Mouse (Mus musculus) forebrain, embryonic 10.5 days (tissue): ENCODE results near the gene Pelp1. TPM values are rescaled to one million over a fixed set of nuclear protein-coding genes. Genes with fewer than 3 reads are reported as not detected.

ENCODE experiments used
- DNase-seq: peaks from one replicate; pipeline ENCODE4 v3.0.0-alpha.2; 2017; ENCODE audit warnings: low spot score; ENCODE audit errors: extremely low spot score
- H3K27ac ChIP-seq: fragments of 300-500 bp; sonication (generic); 2 replicates; pipeline ENCODE4 v1.5.1; 2016; ENCODE audit warnings: mild to moderate bottlenecking
- H3K27me3 ChIP-seq: fragments of 300-500 bp; sonication (generic); 2 replicates; pipeline ENCODE4 v1.6.1; 2016; ENCODE audit warnings: mild to moderate bottlenecking; ENCODE audit not compliant: poor library complexity, severe bottlenecking
- H3K36me3 ChIP-seq: fragments of 300-500 bp; sonication (generic); replicated peaks from 2 replicates; pipeline ENCODE4 v1.6.1; 2016; ENCODE audit warnings: mild to moderate bottlenecking, moderate library complexity
- H3K4me1 ChIP-seq: fragments of 300-500 bp; sonication (generic); 2 replicates; pipeline ENCODE4 v1.6.1; 2016
- H3K4me3 ChIP-seq: fragments of 300-500 bp; sonication (generic); 2 replicates; pipeline ENCODE4 v1.5.1; 2016; ENCODE audit warnings: mild to moderate bottlenecking, moderate library complexity
- H3K9me3 ChIP-seq: fragments of 300-500 bp; sonication (generic); 2 replicates; pipeline ENCODE4 v1.6.1; 2016; ENCODE audit warnings: mild to moderate bottlenecking, moderate library complexity
- WGBS: fragments of 180-500 bp; shearing (Covaris S2); methylation state at CpG from one replicate; pipeline ENCODE4 v1.1.7; 2016; 5-methylcytosine and 5-hydroxymethylcytosine counted together
- microRNA-seq: library from miRNA; unstranded; fragments of <30 nt; microRNA quantifications from one replicate; pipeline ENCODE4, GENCODE M21; 2017
- polyA plus RNA-seq: library from polyadenylated mRNA; unstranded; fragments of >200 nt; fragmentation: Nextera tagmentation; extraction: Ambion mirVana; gene quantifications from 2 replicates; pipeline ENCODE4 v1.2.1, GENCODE M21; 2016

The Pelp1 gene
- polyA plus RNA-seq, 1 experiment from 2014 or later: 56.2 TPM

DNA sequence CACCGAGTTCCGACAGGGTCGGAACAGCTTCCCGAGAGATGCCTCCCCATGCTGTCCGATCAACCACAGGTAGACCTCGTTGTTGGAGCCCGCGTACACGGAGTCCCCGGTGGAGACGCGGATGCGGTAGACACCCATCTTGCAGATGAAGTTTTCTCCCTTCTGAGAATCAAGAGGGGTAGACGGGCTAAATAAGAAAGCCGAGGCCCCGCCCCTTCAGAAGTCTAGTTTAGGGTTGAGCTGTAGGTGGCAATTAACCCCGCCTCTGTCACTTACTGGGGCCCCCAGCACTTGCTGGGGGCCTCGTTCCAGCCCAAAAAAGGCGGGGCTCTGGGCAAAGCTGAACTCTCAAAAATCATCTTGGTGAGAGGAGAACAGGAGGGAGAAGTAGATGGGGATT lies 58.0 kb downstream of the Pelp1 start, which contains the start of gene Alox15:
Gene Alox15, minus strand, starts transcription at position 164 of the 400 bp plus-strand sequence.
- H3K4me1 ChIP-seq: peaks cover 20% of the 10 kb centered on the region
- under 1% methylated on average over 19 of the region's 19 CpGs for WGBS
- H3K27ac ChIP-seq: no peak within 1 kb of the TSS
- no peak for DNase-seq
- H3K9me3 ChIP-seq: no peaks in the 10 kb centered on the region; the same call in 1 of the 2 replicates
- H3K27me3 ChIP-seq: peaks cover 65% of the 10 kb centered on the region
- H3K4me3 ChIP-seq: peak within 1 kb of the TSS; percentile 53
- H3K36me3 ChIP-seq: no peaks in the 10 kb centered on the region

DNA sequence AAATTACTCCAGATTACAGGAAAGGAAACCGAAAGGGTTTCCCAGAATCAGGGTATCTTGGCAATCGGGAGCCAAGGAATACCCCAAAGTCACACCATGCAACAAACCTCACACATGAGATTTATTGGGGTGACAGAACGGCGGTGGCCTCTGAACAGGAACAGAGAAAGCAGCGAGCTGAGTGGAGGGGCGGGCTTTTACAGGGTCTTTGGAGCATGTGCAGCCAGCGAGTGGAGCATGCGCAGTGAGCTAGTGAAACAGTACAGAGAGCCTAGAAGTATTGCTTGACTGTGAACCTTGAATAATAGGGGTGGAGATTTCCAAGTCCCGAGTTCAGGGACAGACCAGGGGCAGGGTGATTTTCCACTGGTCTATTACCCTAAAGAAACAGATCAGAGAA lies 61.2 kb downstream of the Pelp1 start:
- WGBS: 89% methylated on average over 9 of the region's 9 CpGs
- DNase-seq: no peak
- no peak overlapping the region for H3K27ac ChIP-seq
- peaks cover 20% of the 10 kb centered on the region for H3K4me1 ChIP-seq
- no peaks in the 10 kb centered on the region for H3K36me3 ChIP-seq
- no peak overlapping the region for H3K4me3 ChIP-seq
- peaks cover 59% of the 10 kb centered on the region for H3K27me3 ChIP-seq
- H3K9me3 ChIP-seq: no peaks in the 10 kb centered on the region

- WGBS: 85% methylated on average over 10 of the region's 10 CpGs
- Histone ChIP-seq H3K4me1 (peaks cover 20% of the 10 kb centered on the region), H3K27me3 (peaks cover 52% of the 10 kb centered on the region), H3K9me3 (no peaks in the 10 kb centered on the region), H3K27ac (no peak overlapping the region), H3K4me3 (no peak overlapping the region), H3K36me3 (no peaks in the 10 kb centered on the region)
- DNase-seq: no peak
Observed at GRCm38 (mm10) chr11:70347861-70348260, 62.0 kb downstream of the Pelp1 start.

DNA sequence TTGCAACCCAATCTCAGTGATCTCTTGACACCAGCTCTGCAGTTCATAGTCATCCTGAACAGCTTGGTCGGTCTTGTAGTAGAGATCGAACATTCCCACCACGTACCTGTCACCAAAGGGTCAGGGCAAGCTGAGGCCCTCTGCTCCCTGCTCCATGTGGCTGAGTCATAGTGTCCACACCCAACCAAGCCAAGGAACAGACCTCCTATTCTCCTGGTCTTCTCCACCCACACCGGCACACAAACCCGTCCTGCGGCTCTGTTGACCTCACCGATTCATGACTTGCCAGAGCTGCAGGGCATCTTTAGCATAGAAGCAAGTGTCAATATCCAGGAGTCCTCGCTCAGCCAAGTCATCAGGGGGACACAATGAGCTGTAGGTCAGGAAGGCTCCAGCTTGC lies 64.3 kb downstream of the Pelp1 start:
- Histone ChIP-seq H3K27me3 (peaks cover 28% of the 10 kb centered on the region), H3K36me3 (no peaks in the 10 kb centered on the region), H3K27ac (no peak overlapping the region), H3K9me3 (no peaks in the 10 kb centered on the region), H3K4me3 (no peak overlapping the region), H3K4me1 (no peaks in the 10 kb centered on the region)
- WGBS: 93% methylated on average over 8 of the region's 8 CpGs
- DNase-seq: no peak

DNA sequence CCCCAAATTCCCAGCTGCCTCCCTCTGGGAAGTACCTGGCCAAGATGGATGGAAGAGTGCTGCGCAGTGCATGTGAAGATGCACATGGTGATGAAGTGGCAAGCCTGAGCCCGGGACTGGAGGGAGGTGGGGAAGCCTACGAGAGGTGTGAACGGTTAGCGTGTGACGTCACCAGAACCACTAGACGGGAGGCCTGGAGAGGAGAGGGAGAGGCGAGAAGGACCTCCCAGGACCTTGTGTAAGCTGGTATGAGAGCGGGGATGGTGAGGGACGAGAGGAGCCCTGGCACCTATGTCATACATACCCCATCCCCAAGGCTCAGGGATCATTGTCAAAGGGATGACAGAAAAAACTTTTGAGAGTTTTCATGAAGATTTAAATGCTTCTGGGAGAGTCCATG lies 64.8 kb downstream of the Pelp1 start:
- Histone ChIP-seq H3K27me3 (peaks cover 24% of the 10 kb centered on the region), H3K4me1 (no peaks in the 10 kb centered on the region), H3K9me3 (no peaks in the 10 kb centered on the region), H3K4me3 (no peak overlapping the region), H3K36me3 (no peaks in the 10 kb centered on the region), H3K27ac (no peak overlapping the region)
- DNase-seq: no peak
- WGBS: 90% methylated on average over 10 of the region's 10 CpGs

Small RNAs within 50 kb of the gene (microRNA-seq; reads per million reads assigned to microRNA genes)
- not detected for gene Mir7115

Other genes with a start within 250 kb of the Pelp1 start
- gene Slc16a11, start 197.3 kb downstream of the Pelp1 start, polyA plus RNA-seq: 0.79 and 1.2 TPM in 2 replicates
- gene Slc16a13, start 189.0 kb downstream of the Pelp1 start, polyA plus RNA-seq: 14.6 and 16.1 TPM in 2 replicates
- gene Bcl6b, start 180.2 kb downstream of the Pelp1 start, polyA plus RNA-seq: 4.5 and 4.7 TPM in 2 replicates
- 227 TPM in 2 replicates for gene 0610010K14Rik, start 172.1 kb downstream of the Pelp1 start, polyA plus RNA-seq
- gene Gm21988, start 170.2 kb downstream of the Pelp1 start, polyA plus RNA-seq: 7.9 and 10.1 TPM in 2 replicates
- 83.9 and 92.7 TPM in 2 replicates for gene Rnasek, start 170.2 kb downstream of the Pelp1 start, polyA plus RNA-seq
- gene Alox12, start 154.7 kb downstream of the Pelp1 start, polyA plus RNA-seq: 2.5 and 2.7 TPM in 2 replicates
- gene Alox12e, start 87.4 kb downstream of the Pelp1 start, polyA plus RNA-seq: not detected in 2 replicates
- gene Alox15, start 58.0 kb downstream of the Pelp1 start, polyA plus RNA-seq: 0.10 and 0.29 TPM in 2 replicates
- 31.4 and 32.9 TPM in 2 replicates for gene Arrb2, start 22.6 kb upstream of the Pelp1 start, polyA plus RNA-seq
- 43.5 and 44.5 TPM in 2 replicates for gene Med11, start 41.9 kb upstream of the Pelp1 start, polyA plus RNA-seq
- 0.14 and 0.38 TPM in 2 replicates for gene Zmynd15, start 49.4 kb upstream of the Pelp1 start, polyA plus RNA-seq
- 0.40 and 0.47 TPM in 2 replicates for gene Cxcl16, start 50.0 kb upstream of the Pelp1 start, polyA plus RNA-seq
- 0.52 and 0.82 TPM in 2 replicates for gene Tm4sf5, start 95.2 kb upstream of the Pelp1 start, polyA plus RNA-seq
- 0.22 TPM in 1 of 2 replicates, not detected in the other for gene Vmo1, start 104.6 kb upstream of the Pelp1 start, polyA plus RNA-seq
- 0.15 and 0.54 TPM in 2 replicates for gene Gltpd2, start 109.2 kb upstream of the Pelp1 start, polyA plus RNA-seq
- gene Psmb6, start 115.3 kb upstream of the Pelp1 start, polyA plus RNA-seq: 1,074 and 1,112 TPM in 2 replicates
- not detected in 2 replicates for gene Gm40193, start 122.9 kb upstream of the Pelp1 start, polyA plus RNA-seq
- 2.7 and 3.1 TPM in 2 replicates for gene Pld2, start 130.0 kb upstream of the Pelp1 start, polyA plus RNA-seq
- 12.5 and 12.7 TPM in 2 replicates for gene Mink1, start 152.8 kb upstream of the Pelp1 start, polyA plus RNA-seq
- not detected in 2 replicates for gene 4930544D05Rik, start 205.8 kb upstream of the Pelp1 start, polyA plus RNA-seq
- not detected in 2 replicates for gene Chrne, start 209.2 kb upstream of the Pelp1 start, polyA plus RNA-seq
- 0.56 and 1.00 TPM in 2 replicates for gene Gp1ba, start 229.1 kb upstream of the Pelp1 start, polyA plus RNA-seq
- gene Rnf167, start 237.2 kb upstream of the Pelp1 start, polyA plus RNA-seq: 71.3 and 79.9 TPM in 2 replicates
- 138 TPM in 2 replicates for gene Slc25a11, start 237.4 kb upstream of the Pelp1 start, polyA plus RNA-seq
- gene Pfn1, start 244.6 kb upstream of the Pelp1 start, polyA plus RNA-seq: 1,843 and 1,871 TPM in 2 replicates
- 33.4 and 44.7 TPM in 2 replicates for gene Eno3, start 247.2 kb upstream of the Pelp1 start, polyA plus RNA-seq